Mouse (Mus musculus): ENCODE data around the gene Sos1. TPM values are rescaled to one million over a fixed set of nuclear protein-coding genes. Genes with fewer than 3 reads are reported as not detected.
"Not testable (repeated sequence)": the region's sequence is repeated elsewhere in the genome, so short reads cannot be mapped to it uniquely, and the experiment has no call there.

Sos1 gene
- polyA plus RNA-seq, 1 experiment, result 4.2 TPM

- no peaks in the 10 kb centered on the region for H3K36me3 ChIP-seq (ENCODE audit: control insufficient read depth, insufficient read depth)
- peak overlapping the region; percentile 59 for H3K4me3 ChIP-seq (ENCODE audit: insufficient read depth, poor library complexity, severe bottlenecking)
- peaks cover 42% of the 10 kb centered on the region for H3K79me2 ChIP-seq (ENCODE audit: control insufficient read depth, insufficient read depth)
- no peak for TF ChIP-seq CTCF (IDR thresholded peaks at IDR 0.05; ENCODE audit: control insufficient read depth, insufficient read depth, insufficient read length)
- no peak for TF ChIP-seq MAX (IDR thresholded peaks at IDR 0.05)
- TF ChIP-seq MYOG (IDR thresholded peaks at IDR 0.05; ENCODE audit: control insufficient read depth, extremely low read depth, insufficient read length), result no peak
- TF ChIP-seq USF1 (IDR thresholded peaks at IDR 0.05; ENCODE audit: low read depth), result no peak
- TF ChIP-seq MYOD1 (IDR thresholded peaks at IDR 0.05; ENCODE audit: control insufficient read depth, insufficient read length, low read depth), result no peak
- TF ChIP-seq FOSL1 (IDR thresholded peaks at IDR 0.05; ENCODE audit: insufficient read depth, low read length, poor library complexity, severe bottlenecking), result no peak
- no peak for TF ChIP-seq CEBPB (IDR thresholded peaks at IDR 0.05; ENCODE audit: low read depth)
- H3K27me3 ChIP-seq (ENCODE audit: control insufficient read depth, insufficient read depth, insufficient read length), result no peaks in the 10 kb centered on the region
- peaks cover 38% of the 10 kb centered on the region for H3K79me3 ChIP-seq (ENCODE audit: low read depth)
- H3ac ChIP-seq (ENCODE audit: control insufficient read depth, insufficient read length, low read depth), result no peak overlapping the region
Measured at GRCm38 (mm10) chr17:80480855-80481224, 587 bp upstream of the Sos1 start.

GRCm38 (mm10) chr17:80479295-80480030, 790 bp downstream of the Sos1 start:
- H3ac ChIP-seq (ENCODE audit: control insufficient read depth, insufficient read length, low read depth), result peak overlapping the region; percentile 100
- TF ChIP-seq CTCF (IDR thresholded peaks at IDR 0.05; ENCODE audit: control insufficient read depth, insufficient read depth, insufficient read length), result no peak
- TF ChIP-seq USF1 (IDR thresholded peaks at IDR 0.05; ENCODE audit: low read depth), result no peak
- no peak for TF ChIP-seq MAX (IDR thresholded peaks at IDR 0.05)
- TF ChIP-seq MYOD1 (IDR thresholded peaks at IDR 0.05; ENCODE audit: control insufficient read depth, insufficient read length, low read depth), result no peak
- no peak for TF ChIP-seq FOSL1 (IDR thresholded peaks at IDR 0.05; ENCODE audit: insufficient read depth, low read length, poor library complexity, severe bottlenecking)
- TF ChIP-seq MYOG (IDR thresholded peaks at IDR 0.05; ENCODE audit: control insufficient read depth, extremely low read depth, insufficient read length), result no peak
- no peak for TF ChIP-seq CEBPB (IDR thresholded peaks at IDR 0.05; ENCODE audit: low read depth)
- peaks cover 55% of the 10 kb centered on the region for H3K79me2 ChIP-seq (ENCODE audit: control insufficient read depth, insufficient read depth)
- peaks cover 47% of the 10 kb centered on the region for H3K79me3 ChIP-seq (ENCODE audit: low read depth)
- H3K36me3 ChIP-seq (ENCODE audit: control insufficient read depth, insufficient read depth), result no peaks in the 10 kb centered on the region
- no peaks in the 10 kb centered on the region for H3K27me3 ChIP-seq (ENCODE audit: control insufficient read depth, insufficient read depth, insufficient read length)
- H3K4me3 ChIP-seq (ENCODE audit: insufficient read depth, poor library complexity, severe bottlenecking), result peak overlapping the region; percentile 59

- Histone ChIP-seq H3K27me3 (ENCODE audit: control insufficient read depth, insufficient read depth, insufficient read length) (no peaks in the 10 kb centered on the region), H3K79me3 (ENCODE audit: low read depth) (peaks cover 61% of the 10 kb centered on the region), H3ac (ENCODE audit: control insufficient read depth, insufficient read length, low read depth) (no peak overlapping the region), H3K36me3 (ENCODE audit: control insufficient read depth, insufficient read depth) (no peaks in the 10 kb centered on the region), H3K4me3 (ENCODE audit: insufficient read depth, poor library complexity, severe bottlenecking) (no peak overlapping the region), H3K79me2 (ENCODE audit: control insufficient read depth, insufficient read depth) (peaks cover 73% of the 10 kb centered on the region)
- TF ChIP-seq MAX (IDR thresholded peaks at IDR 0.05), result no peak
- TF ChIP-seq FOSL1 (IDR thresholded peaks at IDR 0.05; ENCODE audit: insufficient read depth, low read length, poor library complexity, severe bottlenecking), result no peak
Measured at GRCm38 (mm10) chr17:80477679-80478078, 2.6 kb downstream of the Sos1 start.

- Histone ChIP-seq H3K79me3 (ENCODE audit: low read depth) (peaks cover 72% of the 10 kb centered on the region), H3K4me3 (ENCODE audit: insufficient read depth, poor library complexity, severe bottlenecking) (no peak overlapping the region), H3K27me3 (ENCODE audit: control insufficient read depth, insufficient read depth, insufficient read length) (no peaks in the 10 kb centered on the region), H3K79me2 (ENCODE audit: control insufficient read depth, insufficient read depth) (peaks cover 85% of the 10 kb centered on the region), H3ac (ENCODE audit: control insufficient read depth, insufficient read length, low read depth) (no peak overlapping the region), H3K36me3 (ENCODE audit: control insufficient read depth, insufficient read depth) (no peaks in the 10 kb centered on the region)
- no peak for TF ChIP-seq MYOG (IDR thresholded peaks at IDR 0.05; ENCODE audit: control insufficient read depth, extremely low read depth, insufficient read length)
- no peak for TF ChIP-seq CTCF (IDR thresholded peaks at IDR 0.05; ENCODE audit: control insufficient read depth, insufficient read depth, insufficient read length)
- TF ChIP-seq CEBPB (IDR thresholded peaks at IDR 0.05; ENCODE audit: low read depth), result no peak
- no peak for TF ChIP-seq FOSL1 (IDR thresholded peaks at IDR 0.05; ENCODE audit: insufficient read depth, low read length, poor library complexity, severe bottlenecking)
- TF ChIP-seq MYOD1 (IDR thresholded peaks at IDR 0.05; ENCODE audit: control insufficient read depth, insufficient read length, low read depth), result no peak
- no peak for TF ChIP-seq MAX (IDR thresholded peaks at IDR 0.05)
- no peak for TF ChIP-seq USF1 (IDR thresholded peaks at IDR 0.05; ENCODE audit: low read depth)
Measured at GRCm38 (mm10) chr17:80476496-80476895, 3.8 kb downstream of the Sos1 start.

GRCm38 (mm10) chr17:80471056-80471802, 9.0 kb downstream of the Sos1 start:
- H3K79me3 ChIP-seq (ENCODE audit: low read depth), result peaks cover 73% of the 10 kb centered on the region
- no peaks in the 10 kb centered on the region for H3K36me3 ChIP-seq (ENCODE audit: control insufficient read depth, insufficient read depth)
- TF ChIP-seq MYOG (IDR thresholded peaks at IDR 0.05; ENCODE audit: control insufficient read depth, extremely low read depth, insufficient read length), result no peak
- TF ChIP-seq FOSL1 (IDR thresholded peaks at IDR 0.05; ENCODE audit: insufficient read depth, low read length, poor library complexity, severe bottlenecking), result no peak
- TF ChIP-seq MYOD1 (IDR thresholded peaks at IDR 0.05; ENCODE audit: control insufficient read depth, insufficient read length, low read depth), result no peak
- no peaks in the 10 kb centered on the region for H3K27me3 ChIP-seq (ENCODE audit: control insufficient read depth, insufficient read depth, insufficient read length)
- H3K79me2 ChIP-seq (ENCODE audit: control insufficient read depth, insufficient read depth), result peaks cover 99% of the 10 kb centered on the region
- no peak overlapping the region for H3K4me3 ChIP-seq (ENCODE audit: insufficient read depth, poor library complexity, severe bottlenecking)
- H3ac ChIP-seq (ENCODE audit: control insufficient read depth, insufficient read length, low read depth), result no peak overlapping the region

GRCm38 (mm10) chr17:80468417-80468894, 11.8 kb downstream of the Sos1 start:
- not testable (repeated sequence) for H3ac ChIP-seq (ENCODE audit: control insufficient read depth, insufficient read length, low read depth); H3K27me3 ChIP-seq (ENCODE audit: control insufficient read depth, insufficient read depth, insufficient read length); H3K36me3 ChIP-seq (ENCODE audit: control insufficient read depth, insufficient read depth); H3K4me3 ChIP-seq (ENCODE audit: insufficient read depth, poor library complexity, severe bottlenecking)
- Histone ChIP-seq H3K79me3 (ENCODE audit: low read depth) (peaks cover 75% of the 10 kb centered on the region), H3K79me2 (ENCODE audit: control insufficient read depth, insufficient read depth) (peaks cover 100% of the 10 kb centered on the region)
